Mouse (Mus musculus): ENCODE results near the gene Cmtm1. TPM values are rescaled to one million over a fixed set of nuclear protein-coding genes. Genes with fewer than 3 reads are reported as not detected.
"Not testable (repeated sequence)": the region's sequence is repeated elsewhere in the genome, so short reads cannot be mapped to it uniquely, and the experiment has no call there.

Cmtm1 gene
- polyA plus RNA-seq (2012; rRNA removed): 14.7 TPM in 2 replicates

GRCm38 (mm10) chr8:104309441-104310155 lies at the start of gene Cmtm1, which contains the start of gene Gm45711:
Gene Cmtm1, minus strand, starts transcription at chr8:104310145.
Gene Gm45711, minus strand, starts transcription at chr8:104310081.
- H3K4me3 ChIP-seq (ENCODE audit: control insufficient read depth, low read depth, low read length): peak within 1 kb of the TSS; percentile 73
- H3K27ac ChIP-seq (ENCODE audit: control insufficient read depth, insufficient read depth, low read depth, low read length): peak within 1 kb of the TSS; percentile 45; the same call in 1 of the 2 replicates
- not testable (repeated sequence) for H3K27me3 ChIP-seq (ENCODE audit: control insufficient read depth, insufficient read depth, low read length); H3K4me1 ChIP-seq (ENCODE audit: control insufficient read depth, insufficient read depth, low read length); H3K36me3 ChIP-seq (ENCODE audit: control insufficient read depth, insufficient read depth, low read length)
- TF ChIP-seq POLR2A (IDR thresholded peaks at IDR 0.05; ENCODE audit: control insufficient read depth, low read depth, low read length): peak; percentile 40; the same call in 1 of the 2 replicates

GRCm38 (mm10) chr8:104358637-104359036 lies 48.7 kb upstream of the Cmtm1 start:
- no peak overlapping the region for H3K27ac ChIP-seq (ENCODE audit: control insufficient read depth, insufficient read depth, low read depth, low read length)
- no peak overlapping the region for H3K4me3 ChIP-seq (ENCODE audit: control insufficient read depth, low read depth, low read length)
- H3K27me3 ChIP-seq (ENCODE audit: control insufficient read depth, insufficient read depth, low read length): no peaks in the 10 kb centered on the region
- no peaks in the 10 kb centered on the region for H3K36me3 ChIP-seq (ENCODE audit: control insufficient read depth, insufficient read depth, low read length)
- TF ChIP-seq CTCF (IDR thresholded peaks at IDR 0.05; ENCODE audit: control insufficient read depth, insufficient read depth, insufficient replicate concordance, low read depth, low read length): no peak
- no peak for TF ChIP-seq POLR2A (IDR thresholded peaks at IDR 0.05; ENCODE audit: control insufficient read depth, low read depth, low read length)
- no peaks in the 10 kb centered on the region for H3K4me1 ChIP-seq (ENCODE audit: control insufficient read depth, insufficient read depth, low read length)

GRCm38 (mm10) chr8:104354504-104354903 lies 44.6 kb upstream of the Cmtm1 start:
- Histone ChIP-seq H3K27me3 (ENCODE audit: control insufficient read depth, insufficient read depth, low read length) (no peaks in the 10 kb centered on the region), H3K4me3 (ENCODE audit: control insufficient read depth, low read depth, low read length) (no peak overlapping the region), H3K36me3 (ENCODE audit: control insufficient read depth, insufficient read depth, low read length) (no peaks in the 10 kb centered on the region), H3K27ac (ENCODE audit: control insufficient read depth, insufficient read depth, low read depth, low read length) (no peak overlapping the region), H3K4me1 (ENCODE audit: control insufficient read depth, insufficient read depth, low read length) (no peaks in the 10 kb centered on the region)
- no peak for TF ChIP-seq POLR2A (IDR thresholded peaks at IDR 0.05; ENCODE audit: control insufficient read depth, low read depth, low read length)

- TF ChIP-seq POLR2A (IDR thresholded peaks at IDR 0.05; ENCODE audit: control insufficient read depth, low read depth, low read length) (no peak), CTCF (IDR thresholded peaks at IDR 0.05; ENCODE audit: control insufficient read depth, insufficient read depth, insufficient replicate concordance, low read depth, low read length) (peak; percentile 2; the same call in 1 of the 2 replicates)
- Histone ChIP-seq H3K27ac (ENCODE audit: control insufficient read depth, insufficient read depth, low read depth, low read length) (no peak overlapping the region), H3K4me1 (ENCODE audit: control insufficient read depth, insufficient read depth, low read length) (no peaks in the 10 kb centered on the region; the same call in 1 of the 2 replicates), H3K4me3 (ENCODE audit: control insufficient read depth, low read depth, low read length) (no peak overlapping the region), H3K27me3 (ENCODE audit: control insufficient read depth, insufficient read depth, low read length) (no peaks in the 10 kb centered on the region), H3K36me3 (ENCODE audit: control insufficient read depth, insufficient read depth, low read length) (no peaks in the 10 kb centered on the region)
These were observed 43.2 kb upstream of the Cmtm1 start for GRCm38 (mm10) chr8:104353186-104353585.

GRCm38 (mm10) chr8:104350047-104350446 lies 40.1 kb upstream of the Cmtm1 start:
- H3K27ac ChIP-seq (ENCODE audit: control insufficient read depth, insufficient read depth, low read depth, low read length): no peak overlapping the region
- no peaks in the 10 kb centered on the region for H3K36me3 ChIP-seq (ENCODE audit: control insufficient read depth, insufficient read depth, low read length)
- no peaks in the 10 kb centered on the region for H3K27me3 ChIP-seq (ENCODE audit: control insufficient read depth, insufficient read depth, low read length)
- H3K4me1 ChIP-seq (ENCODE audit: control insufficient read depth, insufficient read depth, low read length): peaks cover 5% of the 10 kb centered on the region; the same call in 1 of the 2 replicates
- H3K4me3 ChIP-seq (ENCODE audit: control insufficient read depth, low read depth, low read length): no peak overlapping the region
- TF ChIP-seq CTCF (IDR thresholded peaks at IDR 0.05; ENCODE audit: control insufficient read depth, insufficient read depth, insufficient replicate concordance, low read depth, low read length): no peak
- TF ChIP-seq POLR2A (IDR thresholded peaks at IDR 0.05; ENCODE audit: control insufficient read depth, low read depth, low read length): no peak

- no peak overlapping the region for H3K27ac ChIP-seq (ENCODE audit: control insufficient read depth, insufficient read depth, low read depth, low read length)
- no peaks in the 10 kb centered on the region for H3K27me3 ChIP-seq (ENCODE audit: control insufficient read depth, insufficient read depth, low read length)
- no peak for TF ChIP-seq CTCF (IDR thresholded peaks at IDR 0.05; ENCODE audit: control insufficient read depth, insufficient read depth, insufficient replicate concordance, low read depth, low read length)
- TF ChIP-seq POLR2A (IDR thresholded peaks at IDR 0.05; ENCODE audit: control insufficient read depth, low read depth, low read length): no peak
- no peaks in the 10 kb centered on the region for H3K36me3 ChIP-seq (ENCODE audit: control insufficient read depth, insufficient read depth, low read length)
- H3K4me1 ChIP-seq (ENCODE audit: control insufficient read depth, insufficient read depth, low read length): peaks cover 5% of the 10 kb centered on the region; the same call in 1 of the 2 replicates
- no peak overlapping the region for H3K4me3 ChIP-seq (ENCODE audit: control insufficient read depth, low read depth, low read length)
These were observed 39.0 kb upstream of the Cmtm1 start for GRCm38 (mm10) chr8:104348971-104349370.

- no peaks in the 10 kb centered on the region for H3K27me3 ChIP-seq (ENCODE audit: control insufficient read depth, insufficient read depth, low read length)
- TF ChIP-seq CTCF (IDR thresholded peaks at IDR 0.05; ENCODE audit: control insufficient read depth, insufficient read depth, insufficient replicate concordance, low read depth, low read length) (no peak), POLR2A (IDR thresholded peaks at IDR 0.05; ENCODE audit: control insufficient read depth, low read depth, low read length) (no peak)
- H3K36me3 ChIP-seq (ENCODE audit: control insufficient read depth, insufficient read depth, low read length): no peaks in the 10 kb centered on the region
- no peak overlapping the region for H3K4me3 ChIP-seq (ENCODE audit: control insufficient read depth, low read depth, low read length)
- H3K4me1 ChIP-seq (ENCODE audit: control insufficient read depth, insufficient read depth, low read length): peaks cover 6% of the 10 kb centered on the region; the same call in 1 of the 2 replicates
- H3K27ac ChIP-seq (ENCODE audit: control insufficient read depth, insufficient read depth, low read depth, low read length): no peak overlapping the region
These were observed 36.8 kb upstream of the Cmtm1 start for GRCm38 (mm10) chr8:104346706-104347105.
